Mouse (Mus musculus) central nervous system, embryonic 18 days (tissue): ENCODE data around the gene Slc25a29. TPM values are rescaled to one million over a fixed set of nuclear protein-coding genes. Genes with fewer than 3 reads are reported as not detected.

ENCODE experiments used
- polyA plus RNA-seq: library from polyadenylated mRNA; depleted of rRNA; stranded (reverse); fragments of >200 nt; gene quantifications from 2 replicates; pipeline ENCODE4 v1.2.3, GENCODE M21; 2012; rRNA removed

The Slc25a29 gene
- 17.4 and 18.1 TPM in 2 replicates for polyA plus RNA-seq

GRCm38 (mm10) chr12:108835840-108836409, at the start of gene Slc25a29, which contains the start of gene Slc25a47:
Gene Slc25a29 (minus strand): TSS chr12:108835883.
Gene Slc25a47 (plus strand): TSS chr12:108836046.

DNA sequence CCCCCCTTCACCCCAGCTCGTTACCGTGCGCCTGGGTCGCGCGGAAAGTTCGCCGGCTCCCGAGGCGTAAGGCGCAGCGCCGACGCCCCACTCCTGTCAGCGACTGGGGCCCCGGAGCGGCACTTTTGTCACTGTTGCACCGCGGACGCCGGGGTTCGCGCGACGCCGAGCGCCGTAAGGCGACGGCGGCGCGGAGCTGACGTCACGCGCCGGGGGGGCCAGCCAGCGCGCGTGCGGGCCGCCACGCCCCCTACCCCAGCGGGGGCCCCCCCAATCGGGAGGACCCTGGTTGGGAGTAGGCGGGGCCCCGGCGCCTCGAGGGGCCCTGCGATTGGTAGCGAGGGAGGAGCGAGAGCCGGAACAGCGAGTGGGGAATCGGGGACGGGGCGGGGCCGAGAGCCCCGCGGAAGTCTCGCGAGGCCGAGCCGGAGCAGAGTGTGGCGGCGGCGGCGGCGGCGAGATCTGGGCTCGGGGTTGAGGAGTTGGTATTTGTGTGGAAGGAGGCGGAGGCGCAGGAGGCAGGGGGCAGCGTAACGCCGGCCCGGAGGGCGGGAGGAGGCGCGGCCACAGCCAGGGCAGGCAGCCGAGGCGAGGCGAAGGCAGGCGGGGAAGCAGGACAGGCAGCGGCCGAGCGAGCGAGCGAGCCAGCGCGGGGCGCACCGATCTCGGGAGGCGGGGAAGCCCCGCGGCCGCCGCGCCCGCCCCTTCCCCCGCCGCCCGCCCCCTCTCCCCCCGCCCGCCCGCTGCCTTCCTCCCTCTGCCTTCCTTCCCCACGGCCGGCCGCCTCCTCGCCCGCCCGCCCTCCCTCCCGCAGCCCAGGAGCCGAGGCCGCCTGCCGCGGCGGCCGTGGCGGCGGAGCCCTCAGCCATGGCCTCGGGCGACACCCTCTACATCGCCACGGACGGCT, 42.9 kb downstream of the Slc25a29 start, which contains the start of gene Yy1:
Gene Yy1, plus strand, starts transcription at position 428 of the 907 bp plus-strand sequence.

Other genes starting within 250 kb of the Slc25a29 start
- gene Degs2, start 133.6 kb downstream of the Slc25a29 start, polyA plus RNA-seq, result 0.21 and 0.35 TPM in 2 replicates
- 24.7 and 26.4 TPM in 2 replicates for gene Yy1, start 42.9 kb downstream of the Slc25a29 start, polyA plus RNA-seq
- 11.3 and 13.3 TPM in 2 replicates for gene Slc25a47, start 163 bp upstream of the Slc25a29 start, polyA plus RNA-seq
- gene Wdr25, start 57.7 kb upstream of the Slc25a29 start, polyA plus RNA-seq, result 9.7 and 10.3 TPM in 2 replicates
- gene Wars, start 58.3 kb upstream of the Slc25a29 start, polyA plus RNA-seq, result 101 and 109 TPM in 2 replicates
- 96.2 and 110 TPM in 2 replicates for gene Begain, start 232.3 kb upstream of the Slc25a29 start, polyA plus RNA-seq